Mouse (Mus musculus) brain, embryonic 14.5 days (tissue): ENCODE data around the gene Runx2.

Experiments
- CTCF ChIP-seq: fragments of 200-500 bp; IDR thresholded peaks from 2 replicates; pipeline ENCODE4 v1.5.1; 2012; ENCODE audit warnings: inconsistent platforms, mild to moderate bottlenecking, moderate library complexity, borderline replicate concordance; ENCODE audit not compliant: insufficient read depth, insufficient read length; ENCODE audit errors: extremely low read depth
- POLR2A ChIP-seq: fragments of 200-500 bp; IDR thresholded peaks from 2 replicates; pipeline ENCODE4 v1.6.1; 2012; ENCODE audit warnings: mild to moderate bottlenecking, inconsistent platforms, borderline replicate concordance; ENCODE audit not compliant: poor library complexity, insufficient read depth, insufficient read length, severe bottlenecking; ENCODE audit errors: extremely low read depth

- TF ChIP-seq POLR2A (no peak), CTCF (no peak)
These were observed 4.2 kb upstream of the Runx2 start for GRCm38 (mm10) chr17:44818825-44819224.
